Mouse (Mus musculus) small intestine, adult 2 months (tissue): ENCODE data around the gene Gm20604. TPM values are rescaled to one million over a fixed set of nuclear protein-coding genes. Genes with fewer than 3 reads are reported as not detected.

Experiments
- H3K27ac ChIP-seq: fragments of 200-500 bp; 2 replicates; pipeline ENCODE4 v1.5.1; 2012; ENCODE audit warnings: low read depth, low read length, control low read depth, inconsistent platforms; ENCODE audit not compliant: insufficient read depth
- H3K27me3 ChIP-seq: fragments of 200-500 bp; 2 replicates; pipeline ENCODE4 v1.6.1; 2012; ENCODE audit warnings: mild to moderate bottlenecking, moderate library complexity, low read length, inconsistent platforms; ENCODE audit not compliant: control insufficient read depth, insufficient read depth
- H3K36me3 ChIP-seq: fragments of 200-500 bp; 2 replicates; pipeline ENCODE4 v1.6.1; 2012; ENCODE audit warnings: mild to moderate bottlenecking, low read length, control low read depth, inconsistent platforms; ENCODE audit not compliant: control insufficient read depth, insufficient read depth
- H3K4me1 ChIP-seq: fragments of 200-500 bp; 2 replicates; pipeline ENCODE4 v1.6.1; 2012; ENCODE audit warnings: low read length, inconsistent platforms, mixed read lengths; ENCODE audit not compliant: control insufficient read depth, insufficient read depth, insufficient read length
- H3K4me3 ChIP-seq: fragments of 200-500 bp; 2 replicates; pipeline ENCODE4 v1.5.1; 2012; ENCODE audit warnings: low read depth, mild to moderate bottlenecking, control low read depth, inconsistent platforms, low read length, moderate library complexity
- CTCF ChIP-seq: fragments of 200-500 bp; IDR thresholded peaks from 2 replicates; pipeline ENCODE4 v1.5.1; 2012; ENCODE audit warnings: low read depth, mild to moderate bottlenecking, control low read depth, inconsistent platforms, low read length, moderate library complexity, mixed read lengths; ENCODE audit not compliant: insufficient replicate concordance, insufficient read length; ENCODE audit errors: extremely low read depth
- POLR2A ChIP-seq: fragments of 200-500 bp; IDR thresholded peaks from 2 replicates; pipeline ENCODE4 v1.6.1; 2012; ENCODE audit warnings: low read depth, mild to moderate bottlenecking, control low read depth, inconsistent platforms, low read length, moderate library complexity
- WGBS: fragments of 180-500 bp; shearing (Covaris S2); methylation state at CpG from one replicate; pipeline ENCODE4 v1.1.7; 2018; 5-methylcytosine and 5-hydroxymethylcytosine counted together
- polyA plus RNA-seq: library from polyadenylated mRNA; depleted of rRNA; stranded (reverse); fragments of >200 nt; gene quantifications from 2 replicates; pipeline ENCODE4 v1.2.3, GENCODE M21; 2012

Gene Gm20604
- polyA plus RNA-seq, 1 experiment: 0.84 TPM

GRCm38 (mm10) chr12:102705906-102706640, 52.4 kb downstream of the Gm20604 start:
- Histone ChIP-seq H3K36me3 (no peaks in the 10 kb centered on the region), H3K27ac (peak overlapping the region; percentile 95), H3K4me3 (no peak overlapping the region), H3K27me3 (no peaks in the 10 kb centered on the region), H3K4me1 (peaks cover 28% of the 10 kb centered on the region)
- TF ChIP-seq CTCF (no peak), POLR2A (no peak)
- 85% methylated on average over 6 of the region's 6 CpGs for WGBS

GRCm38 (mm10) chr12:102705216-102705871, 53.1 kb downstream of the Gm20604 start:
- Histone ChIP-seq H3K36me3 (no peaks in the 10 kb centered on the region), H3K27ac (peak overlapping the region; percentile 66)
- WGBS: 3% methylated on average over 45 of the region's 45 CpGs

GRCm38 (mm10) chr12:102704457-102705198, 53.8 kb downstream of the Gm20604 start, which contains the start of gene Itpk1:
Gene Itpk1 (minus strand): TSS chr12:102704930.
- Histone ChIP-seq H3K36me3 (no peaks in the 10 kb centered on the region), H3K27me3 (no peaks in the 10 kb centered on the region), H3K27ac (peak within 1 kb of the TSS; percentile 85), H3K4me3 (peak within 1 kb of the TSS; percentile 96), H3K4me1 (peaks cover 40% of the 10 kb centered on the region)
- WGBS: under 1% methylated on average over 103 of the region's 105 CpGs
- TF ChIP-seq CTCF: no peak
- TF ChIP-seq POLR2A: peak; percentile 72; the same call in 1 of the 2 replicates

More at GRCm38 (mm10) chr12:102705216-102705871, 53.1 kb downstream of the Gm20604 start:
- TF ChIP-seq POLR2A: no peak
- peak; percentile 91 for TF ChIP-seq CTCF
- H3K4me1 ChIP-seq: peaks cover 36% of the 10 kb centered on the region
- H3K4me3 ChIP-seq: peak overlapping the region; percentile 85
- H3K27me3 ChIP-seq: no peaks in the 10 kb centered on the region

- Histone ChIP-seq H3K27ac (peak overlapping the region; percentile 85), H3K4me1 (peaks cover 46% of the 10 kb centered on the region), H3K4me3 (peak overlapping the region; percentile 96), H3K27me3 (no peaks in the 10 kb centered on the region), H3K36me3 (no peaks in the 10 kb centered on the region)
- TF ChIP-seq POLR2A: no peak; the same call in 1 of the 2 replicates
- no peak for TF ChIP-seq CTCF
- WGBS: 4% methylated on average over 17 of the region's 17 CpGs
These were observed 54.5 kb downstream of the Gm20604 start for GRCm38 (mm10) chr12:102703921-102704408.

GRCm38 (mm10) chr12:102703441-102703840, 55.0 kb downstream of the Gm20604 start:
- Histone ChIP-seq H3K27ac (peak overlapping the region; percentile 85), H3K4me1 (peaks cover 52% of the 10 kb centered on the region), H3K27me3 (no peaks in the 10 kb centered on the region), H3K4me3 (peak overlapping the region; percentile 96), H3K36me3 (no peaks in the 10 kb centered on the region)
- WGBS: 28% methylated on average over 6 of the region's 6 CpGs
- TF ChIP-seq POLR2A (no peak), CTCF (no peak)

- H3K27ac ChIP-seq: peak overlapping the region; percentile 85
- WGBS: 5% methylated on average over 4 of the region's 4 CpGs
- TF ChIP-seq POLR2A (no peak), CTCF (peak; percentile 41; the same call in 1 of the 2 replicates)
- H3K4me3 ChIP-seq: peak overlapping the region; percentile 96
- peaks cover 55% of the 10 kb centered on the region for H3K4me1 ChIP-seq
- no peaks in the 10 kb centered on the region for H3K27me3 ChIP-seq
- no peaks in the 10 kb centered on the region for H3K36me3 ChIP-seq
These were observed 55.4 kb downstream of the Gm20604 start for GRCm38 (mm10) chr12:102703111-102703412.
